Mouse (Mus musculus) myocyte (in vitro differentiated cells): Measurements from ENCODE around the gene Hist1h1a.

Experiments
- MYOG ChIP-seq, 3 experiments: IDR thresholded peaks; one replicate each; pipeline ENCODE4 v1.6.1; 2011; ENCODE audit warnings: control low read depth in 2 of 3, low read depth in 2 of 3, mild to moderate bottlenecking in 2 of 3; ENCODE audit not compliant: insufficient read length in 2 of 3, control insufficient read depth in 1 of 3, insufficient read depth in 1 of 3
- POLR2A ChIP-seq: IDR thresholded peaks from one replicate; pipeline ENCODE4 v1.6.1; 2011; ENCODE audit warnings: low read depth, mild to moderate bottlenecking, control low read depth, moderate library complexity; ENCODE audit not compliant: insufficient read length
- TCF3 ChIP-seq: IDR thresholded peaks from one replicate; pipeline ENCODE4 v1.6.1; 2011; ENCODE audit warnings: low read depth, control low read depth; ENCODE audit not compliant: insufficient read length
- USF1 ChIP-seq: IDR thresholded peaks from one replicate; pipeline ENCODE4 v1.6.1; 2011; ENCODE audit warnings: low read depth, mild to moderate bottlenecking, control low read depth, moderate library complexity

DNA sequence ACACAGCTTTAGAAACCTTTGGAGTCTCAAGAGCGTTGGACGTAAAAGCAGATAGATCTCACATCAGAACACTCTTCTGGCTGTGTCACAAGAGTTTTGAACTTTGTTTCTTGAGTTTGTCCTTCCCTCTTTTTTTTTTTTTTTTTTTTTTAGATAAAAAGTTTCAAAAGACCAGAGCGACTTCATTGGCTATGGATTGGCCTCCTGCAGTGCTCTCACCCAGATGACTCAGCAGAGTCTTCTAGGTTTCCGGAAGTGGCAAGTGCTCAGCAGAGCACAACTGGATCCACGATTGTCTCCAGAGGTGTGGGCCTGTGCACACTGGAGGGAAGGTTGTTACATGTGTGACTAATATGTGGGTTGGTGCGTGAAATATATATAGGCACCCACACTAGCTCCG is 14.9 kb downstream of the Hist1h1a start:
- TF ChIP-seq POLR2A (no peak), TCF3 (no peak), MYOG (IDR thresholded peaks at IDR 0.05; ENCODE audit: control insufficient read depth in 1 of 3, insufficient read depth in 1 of 3, insufficient read length in 2 of 3, low read depth in 2 of 3) (no peak), USF1 (no peak)
